Mouse (Mus musculus): ENCODE measurements around the gene Itgal. TPM values are rescaled to one million over a fixed set of nuclear protein-coding genes. Genes with fewer than 3 reads are reported as not detected.
"Not testable (repeated sequence)": the region's sequence is repeated elsewhere in the genome, so short reads cannot be mapped to it uniquely, and the experiment has no call there.

Itgal gene
- 0.87 and 1.4 TPM in 2 replicates for polyA plus RNA-seq (2012; rRNA removed)

- Histone ChIP-seq H3K4me1 (ENCODE audit: control insufficient read depth, insufficient read depth, low read length) (no peaks in the 10 kb centered on the region), H3K27ac (ENCODE audit: insufficient read depth, low read length) (no peak within 1 kb of the TSS), H3K4me3 (replicated peaks; ENCODE audit: insufficient read depth, low read depth, low read length) (no peak within 1 kb of the TSS), H3K27me3 (ENCODE audit: control insufficient read depth, insufficient read depth, low read length) (no peaks in the 10 kb centered on the region)
- TF ChIP-seq CTCF (IDR thresholded peaks at IDR 0.05; ENCODE audit: borderline replicate concordance, insufficient read depth, low read depth, low read length) = no peak
- TF ChIP-seq POLR2A (IDR thresholded peaks at IDR 0.05; ENCODE audit: borderline replicate concordance, insufficient read depth, low read length) = no peak
- DNase-seq = no peak
- 76% methylated on average over 11 of the region's 11 CpGs for whole genome bisulfite sequencing
Measured at GRCm38 (mm10) chr7:127296098-127296497, at the start of gene Itgal. Itgal (plus strand) TSS chr7:127296260.

- WGBS = 90% methylated on average over 8 of the region's 8 CpGs
- not testable (repeated sequence) for H3K27me3 ChIP-seq (ENCODE audit: control insufficient read depth, insufficient read depth, low read length)
Measured at GRCm38 (mm10) chr7:127250511-127250910, 45.5 kb upstream of the Itgal start.

GRCm38 (mm10) chr7:127252414-127252813, 43.6 kb upstream of the Itgal start:
- H3K4me3 ChIP-seq (replicated peaks; ENCODE audit: insufficient read depth, low read depth, low read length) = no peak overlapping the region
- TF ChIP-seq POLR2A (IDR thresholded peaks at IDR 0.05; ENCODE audit: borderline replicate concordance, insufficient read depth, low read length) = no peak
- TF ChIP-seq CTCF (IDR thresholded peaks at IDR 0.05; ENCODE audit: borderline replicate concordance, insufficient read depth, low read depth, low read length) = peak; percentile 16; the same call in 1 of the 2 replicates
- no peaks in the 10 kb centered on the region for H3K27me3 ChIP-seq (ENCODE audit: control insufficient read depth, insufficient read depth, low read length)
- H3K27ac ChIP-seq (ENCODE audit: insufficient read depth, low read length) = no peak overlapping the region
- 91% methylated on average over 2 of the region's 2 CpGs for WGBS
- DNase-seq = peak in 1 of 2 experiments; percentile 27
- no peaks in the 10 kb centered on the region; the same call in 1 of the 2 replicates for H3K4me1 ChIP-seq (ENCODE audit: control insufficient read depth, insufficient read depth, low read length)

More at GRCm38 (mm10) chr7:127250511-127250910, 45.5 kb upstream of the Itgal start:
- not testable (repeated sequence) for H3K4me3 ChIP-seq (replicated peaks; ENCODE audit: insufficient read depth, low read depth, low read length); DNase-seq; H3K27ac ChIP-seq (ENCODE audit: insufficient read depth, low read length); H3K4me1 ChIP-seq (ENCODE audit: control insufficient read depth, insufficient read depth, low read length)

GRCm38 (mm10) chr7:127253341-127253740, 42.7 kb upstream of the Itgal start:
- Histone ChIP-seq H3K27ac (ENCODE audit: insufficient read depth, low read length) (peak overlapping the region; percentile 88), H3K4me1 (ENCODE audit: control insufficient read depth, insufficient read depth, low read length) (no peaks in the 10 kb centered on the region; the same call in 1 of the 2 replicates), H3K27me3 (ENCODE audit: control insufficient read depth, insufficient read depth, low read length) (no peaks in the 10 kb centered on the region), H3K4me3 (replicated peaks; ENCODE audit: insufficient read depth, low read depth, low read length) (peak overlapping the region; percentile 72)
- no peak for DNase-seq
- TF ChIP-seq POLR2A (IDR thresholded peaks at IDR 0.05; ENCODE audit: borderline replicate concordance, insufficient read depth, low read length) (no peak), CTCF (IDR thresholded peaks at IDR 0.05; ENCODE audit: borderline replicate concordance, insufficient read depth, low read depth, low read length) (no peak)
- 41% methylated on average over 6 of the region's 6 CpGs for WGBS

GRCm38 (mm10) chr7:127253821-127254769, 42.0 kb upstream of the Itgal start:
- under 1% methylated on average over 133 of the region's 136 CpGs for WGBS
- peak; percentile 97 for DNase-seq
- TF ChIP-seq POLR2A (IDR thresholded peaks at IDR 0.05; ENCODE audit: borderline replicate concordance, insufficient read depth, low read length) (peak; percentile 77), CTCF (IDR thresholded peaks at IDR 0.05; ENCODE audit: borderline replicate concordance, insufficient read depth, low read depth, low read length) (no peak)
- H3K27me3 ChIP-seq (ENCODE audit: control insufficient read depth, insufficient read depth, low read length) = no peaks in the 10 kb centered on the region
- peak overlapping the region; percentile 72 for H3K4me3 ChIP-seq (replicated peaks; ENCODE audit: insufficient read depth, low read depth, low read length)
- H3K27ac ChIP-seq (ENCODE audit: insufficient read depth, low read length) = peak overlapping the region; percentile 88
- H3K4me1 ChIP-seq (ENCODE audit: control insufficient read depth, insufficient read depth, low read length) = no peaks in the 10 kb centered on the region; the same call in 1 of the 2 replicates

- H3K4me3 ChIP-seq (replicated peaks; ENCODE audit: insufficient read depth, low read depth, low read length) = peak overlapping the region; percentile 62
- TF ChIP-seq CTCF (IDR thresholded peaks at IDR 0.05; ENCODE audit: borderline replicate concordance, insufficient read depth, low read depth, low read length) (no peak), POLR2A (IDR thresholded peaks at IDR 0.05; ENCODE audit: borderline replicate concordance, insufficient read depth, low read length) (no peak)
- 25% methylated on average over 4 of the region's 4 CpGs for WGBS
- H3K27me3 ChIP-seq (ENCODE audit: control insufficient read depth, insufficient read depth, low read length) = no peaks in the 10 kb centered on the region
- peak overlapping the region; percentile 81 for H3K27ac ChIP-seq (ENCODE audit: insufficient read depth, low read length)
- DNase-seq = no peak
- no peaks in the 10 kb centered on the region; the same call in 1 of the 2 replicates for H3K4me1 ChIP-seq (ENCODE audit: control insufficient read depth, insufficient read depth, low read length)
Measured at GRCm38 (mm10) chr7:127255008-127255407, 41.1 kb upstream of the Itgal start.

- 90% methylated on average over 2 of the region's 2 CpGs for WGBS
- Histone ChIP-seq H3K4me3 (replicated peaks; ENCODE audit: insufficient read depth, low read depth, low read length) (no peak overlapping the region), H3K4me1 (ENCODE audit: control insufficient read depth, insufficient read depth, low read length) (peaks cover under 1% of the 10 kb centered on the region; the same call in 1 of the 2 replicates), H3K27ac (ENCODE audit: insufficient read depth, low read length) (no peak overlapping the region), H3K27me3 (ENCODE audit: control insufficient read depth, insufficient read depth, low read length) (no peaks in the 10 kb centered on the region)
- no peak for DNase-seq
- no peak for TF ChIP-seq CTCF (IDR thresholded peaks at IDR 0.05; ENCODE audit: borderline replicate concordance, insufficient read depth, low read depth, low read length)
Measured at GRCm38 (mm10) chr7:127255965-127256364, 40.1 kb upstream of the Itgal start.

GRCm38 (mm10) chr7:127256518-127256917, 39.5 kb upstream of the Itgal start:
- TF ChIP-seq POLR2A (IDR thresholded peaks at IDR 0.05; ENCODE audit: borderline replicate concordance, insufficient read depth, low read length) = no peak
- no peak for TF ChIP-seq CTCF (IDR thresholded peaks at IDR 0.05; ENCODE audit: borderline replicate concordance, insufficient read depth, low read depth, low read length)
- DNase-seq = no peak
- no peaks in the 10 kb centered on the region for H3K27me3 ChIP-seq (ENCODE audit: control insufficient read depth, insufficient read depth, low read length)
- H3K4me1 ChIP-seq (ENCODE audit: control insufficient read depth, insufficient read depth, low read length) = peaks cover 3% of the 10 kb centered on the region; the same call in 1 of the 2 replicates
- 86% methylated on average over 5 of the region's 5 CpGs for WGBS
- no peak overlapping the region for H3K27ac ChIP-seq (ENCODE audit: insufficient read depth, low read length)
- H3K4me3 ChIP-seq (replicated peaks; ENCODE audit: insufficient read depth, low read depth, low read length) = no peak overlapping the region
